Mouse (Mus musculus) limb, embryonic 13.5 days (tissue): ENCODE data around the gene Ebf4. TPM values are rescaled to one million over a fixed set of nuclear protein-coding genes. Genes with fewer than 3 reads are reported as not detected.
A peak's percentile ranks its signal among the peaks of the same experiment; 100 is the strongest.
"Not testable (repeated sequence)": the region's sequence is repeated elsewhere in the genome, so short reads cannot be mapped to it uniquely, and the experiment has no call there.

Experiments used
- ATAC-seq: fragments of 200-750 bp; cut with Nextera tagmentation; 2 replicates; pipeline ENCODE4 v1.8.0; 2017; ENCODE audit warnings: low read depth, moderate number of reproducible peaks, moderate TSS enrichment; ENCODE audit not compliant: low FRiP score
- H3K27ac ChIP-seq: fragments of 300-500 bp; sonication (generic); 2 replicates; pipeline ENCODE4 v1.5.1; 2015; ENCODE audit warnings: inconsistent platforms, mild to moderate bottlenecking, moderate library complexity
- H3K27me3 ChIP-seq: fragments of 300-500 bp; sonication (generic); 2 replicates; pipeline ENCODE4 v1.6.1; 2015; ENCODE audit warnings: mild to moderate bottlenecking, inconsistent platforms
- H3K36me3 ChIP-seq: fragments of 300-500 bp; sonication (generic); 2 replicates; pipeline ENCODE4 v1.6.1; 2015; ENCODE audit warnings: inconsistent platforms, mild to moderate bottlenecking, moderate library complexity
- H3K4me1 ChIP-seq: fragments of 300-500 bp; sonication (generic); 2 replicates; pipeline ENCODE4 v1.6.1; 2015; ENCODE audit warnings: inconsistent platforms
- H3K4me2 ChIP-seq: fragments of 300-500 bp; sonication (generic); replicated peaks from 2 replicates; pipeline ENCODE4 v1.6.1; 2015; ENCODE audit warnings: inconsistent platforms, mild to moderate bottlenecking, moderate library complexity
- H3K4me3 ChIP-seq: fragments of 300-500 bp; sonication (generic); 2 replicates; pipeline ENCODE4 v1.5.1; 2015; ENCODE audit warnings: moderate library complexity, mild to moderate bottlenecking, inconsistent platforms
- H3K9ac ChIP-seq: fragments of 300-500 bp; sonication (generic); 2 replicates; pipeline ENCODE4 v1.6.1; 2015; ENCODE audit warnings: mild to moderate bottlenecking, inconsistent platforms
- H3K9me3 ChIP-seq: fragments of 300-500 bp; sonication (generic); 2 replicates; pipeline ENCODE4 v1.6.1; 2016; ENCODE audit warnings: inconsistent platforms
- WGBS: fragments of 180-500 bp; shearing (Covaris S2); methylation state at CpG from one replicate; pipeline ENCODE4 v1.1.7; 2015; 5-methylcytosine and 5-hydroxymethylcytosine counted together
- polyA plus RNA-seq: library from polyadenylated mRNA; unstranded; fragments of >200 nt; fragmentation: Nextera tagmentation; extraction: Ambion mirVana; gene quantifications from 2 replicates; pipeline ENCODE4 v1.2.1, GENCODE M21; 2015

Ebf4 gene
- polyA plus RNA-seq, 1 experiment from 2014 or later, result 2.9 TPM

DNA sequence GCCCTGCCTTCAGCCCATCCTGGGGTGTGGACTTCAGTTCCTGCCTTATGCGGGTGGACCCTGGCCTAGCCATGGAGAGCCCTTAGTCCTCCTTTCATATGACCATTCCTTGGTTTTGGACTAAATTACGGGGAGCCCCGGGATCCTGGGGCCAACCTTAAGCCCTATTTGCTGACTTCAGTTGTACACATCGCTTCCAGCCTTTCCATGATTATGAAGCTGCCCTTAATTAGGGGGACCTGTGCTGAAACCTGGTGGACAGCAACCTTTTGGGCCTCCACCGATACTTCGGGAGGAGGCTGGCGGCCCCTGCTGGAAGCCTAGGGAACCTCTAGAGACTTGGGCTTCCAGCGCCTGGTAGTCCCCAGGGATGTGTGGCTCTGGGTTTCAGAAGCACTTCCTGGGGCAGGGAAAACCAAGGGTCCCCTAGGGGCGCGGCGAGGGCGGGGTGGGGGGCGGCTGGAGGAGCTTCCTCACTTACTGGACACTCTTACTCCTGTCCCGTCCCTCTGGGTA, 67.6 kb downstream of the Ebf4 start:
- WGBS, result 4% methylated on average over 14 of the region's 14 CpGs
- no peak overlapping the region for H3K9ac ChIP-seq
- peaks cover 97% of the 10 kb centered on the region for H3K27me3 ChIP-seq
- H3K36me3 ChIP-seq, result no peaks in the 10 kb centered on the region
- ATAC-seq, result 0 out of 2 replicates have a peak, but pooled peaks have one; percentile 16
- no peak overlapping the region for H3K4me3 ChIP-seq
- H3K4me1 ChIP-seq, result peaks cover 7% of the 10 kb centered on the region; the same call in 1 of the 2 replicates
- H3K4me2 ChIP-seq, result no peak overlapping the region
- H3K27ac ChIP-seq, result no peak overlapping the region
- no peaks in the 10 kb centered on the region for H3K9me3 ChIP-seq

DNA sequence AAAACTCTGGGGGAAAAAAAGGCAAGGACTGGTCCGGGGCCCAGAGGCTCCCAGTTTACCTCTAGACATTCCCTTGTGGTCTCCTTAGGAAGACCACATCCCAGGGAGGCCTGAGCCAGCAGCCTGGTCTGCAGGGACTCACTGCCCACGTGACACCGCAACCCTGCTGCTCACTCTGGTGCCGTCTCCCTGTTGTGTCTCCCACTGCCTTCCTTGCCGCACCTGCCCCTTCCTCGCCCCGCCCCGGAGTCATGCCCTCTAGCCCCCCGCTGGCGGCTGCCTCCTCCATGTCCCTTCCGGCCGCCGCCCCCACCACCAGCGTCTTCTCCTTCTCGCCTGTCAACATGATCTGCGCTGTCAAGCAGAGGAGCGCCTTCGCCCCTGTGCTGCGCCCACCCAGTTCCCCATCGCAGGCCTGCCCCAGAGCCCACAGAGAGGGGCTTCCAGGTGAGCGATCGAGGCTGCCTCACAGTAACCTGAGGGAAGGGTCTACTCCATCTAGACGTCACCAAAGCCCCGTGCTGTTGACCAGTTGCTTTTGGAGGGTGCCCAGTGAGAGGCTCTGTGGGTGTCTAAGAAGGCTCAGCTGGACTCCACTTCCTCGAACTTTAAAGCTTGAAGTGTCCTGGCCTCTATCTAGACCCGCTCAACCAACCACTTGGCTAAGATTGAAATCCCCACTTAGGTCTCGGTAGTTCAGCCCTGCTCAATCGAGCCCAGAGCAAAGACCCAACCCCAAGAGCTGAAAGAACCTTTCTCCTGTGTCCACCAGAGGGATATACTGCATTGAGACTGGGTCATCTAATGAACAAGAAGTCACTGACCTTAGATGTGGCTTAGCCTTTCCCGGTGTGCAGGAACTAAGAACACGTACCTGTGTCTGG, 70.5 kb downstream of the Ebf4 start:
- 0 out of 2 replicates have a peak, but pooled peaks have one; percentile 9 for ATAC-seq
- Histone ChIP-seq H3K4me1 (peaks cover 7% of the 10 kb centered on the region; the same call in 1 of the 2 replicates), H3K27ac (no peak overlapping the region), H3K4me2 (peak overlapping the region; percentile 65), H3K27me3 (peaks cover 75% of the 10 kb centered on the region), H3K4me3 (peak overlapping the region; percentile 38), H3K36me3 (no peaks in the 10 kb centered on the region), H3K9me3 (no peaks in the 10 kb centered on the region), H3K9ac (peak overlapping the region; percentile 50)
- 6% methylated on average over 29 of the region's 30 CpGs for WGBS

DNA sequence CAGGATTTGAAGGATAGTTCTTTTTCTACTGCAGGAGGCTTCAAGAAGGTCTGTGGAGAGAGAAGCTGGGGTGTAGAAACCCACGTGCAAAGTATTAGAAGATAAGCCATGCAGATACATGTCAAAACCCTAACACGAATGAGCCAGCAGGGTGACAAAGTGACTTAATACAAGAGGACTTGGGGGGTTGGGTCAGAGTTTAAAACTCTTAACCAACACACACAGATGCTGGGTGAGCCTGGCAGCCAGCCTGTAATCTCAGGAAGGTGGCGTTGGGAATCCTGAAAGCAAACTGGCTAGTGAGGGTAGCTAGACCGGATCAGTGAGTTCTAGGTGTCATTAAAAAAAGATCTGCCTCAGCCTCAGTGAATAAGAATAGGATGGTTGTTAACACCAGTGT, 72.4 kb downstream of the Ebf4 start:
- H3K4me3 ChIP-seq, result no peak overlapping the region
- peaks cover 56% of the 10 kb centered on the region for H3K27me3 ChIP-seq
- no peaks in the 10 kb centered on the region for H3K36me3 ChIP-seq
- no peak overlapping the region for H3K27ac ChIP-seq
- no peak for ATAC-seq
- 66% methylated on average over 4 of the region's 4 CpGs for WGBS
- no peak overlapping the region for H3K9ac ChIP-seq
- peaks cover 7% of the 10 kb centered on the region; the same call in 1 of the 2 replicates for H3K4me1 ChIP-seq
- H3K4me2 ChIP-seq, result no peak overlapping the region
- no peaks in the 10 kb centered on the region for H3K9me3 ChIP-seq

DNA sequence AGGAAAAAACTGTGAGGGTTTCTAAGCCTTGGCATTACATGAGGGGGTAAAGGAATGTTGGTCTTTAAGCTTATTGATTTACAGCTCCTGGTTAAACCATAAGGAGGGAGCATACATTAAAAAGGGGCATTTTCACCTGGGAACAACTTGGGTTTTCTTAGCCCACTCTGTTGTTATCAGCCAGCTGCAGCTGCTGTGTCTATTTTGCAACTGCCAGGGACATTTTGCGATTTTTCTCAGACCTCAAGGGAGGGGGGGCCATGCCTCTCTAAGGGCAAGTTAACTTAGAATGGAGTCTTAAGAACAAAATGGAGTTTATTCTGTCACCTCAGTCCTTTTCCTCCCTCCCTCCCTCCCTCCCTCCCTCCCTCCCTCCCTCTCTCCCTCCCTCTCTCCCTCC, 78.1 kb downstream of the Ebf4 start:
- H3K9me3 ChIP-seq, H3K4me1 ChIP-seq, H3K4me2 ChIP-seq, H3K4me3 ChIP-seq, H3K27ac ChIP-seq, H3K27me3 ChIP-seq, ATAC-seq, H3K9ac ChIP-seq, H3K36me3 ChIP-seq: not testable (repeated sequence)
- WGBS, result 29% methylated on average over 1 of the region's 1 CpGs

DNA sequence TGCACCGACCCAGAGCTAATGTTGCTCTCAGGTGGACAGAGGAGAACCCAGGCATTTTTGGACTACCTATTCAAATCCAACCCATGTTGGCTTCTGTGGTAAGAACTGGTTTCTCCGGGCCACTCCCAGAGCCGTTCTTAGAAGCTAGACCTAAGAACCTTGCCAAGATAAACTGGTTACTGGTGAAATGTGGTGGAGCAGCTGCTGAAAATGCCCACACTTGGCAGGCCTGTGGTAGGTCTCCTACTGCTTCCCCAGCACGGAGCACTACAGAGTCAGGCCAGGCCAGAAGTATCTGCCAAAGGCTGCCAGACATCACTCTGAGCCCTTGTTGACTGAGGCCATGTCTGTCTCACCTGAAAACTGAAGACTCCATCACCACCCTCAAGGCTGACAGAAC, 80.0 kb downstream of the Ebf4 start:
- Histone ChIP-seq H3K27me3 (0 out of 2 replicates have a peak, but pooled peaks cover 3% of the 10 kb centered on the region), H3K4me3 (no peak overlapping the region), H3K27ac (no peak overlapping the region), H3K4me2 (no peak overlapping the region), H3K9me3 (no peaks in the 10 kb centered on the region), H3K9ac (no peak overlapping the region), H3K36me3 (no peaks in the 10 kb centered on the region), H3K4me1 (no peaks in the 10 kb centered on the region)
- 68% methylated on average over 4 of the region's 4 CpGs for WGBS
- no peak for ATAC-seq

DNA sequence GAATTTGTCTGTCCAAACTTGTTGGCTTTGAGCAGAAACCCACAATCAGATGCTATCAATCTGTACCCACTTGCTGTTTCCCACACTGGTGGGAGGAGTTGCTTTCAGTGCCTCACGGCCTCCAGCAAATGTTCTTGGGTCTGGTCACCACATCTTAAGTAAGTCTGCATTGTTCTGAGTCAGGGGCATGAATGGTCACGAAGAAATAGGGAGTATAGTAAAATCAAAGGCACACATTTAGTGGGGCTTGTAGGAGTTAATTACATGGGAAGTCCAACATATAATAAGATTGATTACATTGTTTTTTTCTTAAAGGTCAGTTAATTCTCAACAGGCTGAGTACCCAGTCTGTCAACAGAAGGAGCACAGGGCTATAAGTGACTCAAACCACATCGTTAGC, 88.2 kb downstream of the Ebf4 start:
- H3K27ac ChIP-seq, result no peak overlapping the region
- H3K9me3 ChIP-seq, result no peaks in the 10 kb centered on the region
- no peak overlapping the region for H3K4me3 ChIP-seq
- H3K4me2 ChIP-seq, result no peak overlapping the region
- no peaks in the 10 kb centered on the region for H3K4me1 ChIP-seq
- H3K9ac ChIP-seq, result no peak overlapping the region
- no peak for ATAC-seq
- 0 out of 2 replicates have a peak, but pooled peaks cover 3% of the 10 kb centered on the region for H3K27me3 ChIP-seq
- WGBS, result 36% methylated on average over 3 of the region's 3 CpGs
- H3K36me3 ChIP-seq, result no peaks in the 10 kb centered on the region

DNA sequence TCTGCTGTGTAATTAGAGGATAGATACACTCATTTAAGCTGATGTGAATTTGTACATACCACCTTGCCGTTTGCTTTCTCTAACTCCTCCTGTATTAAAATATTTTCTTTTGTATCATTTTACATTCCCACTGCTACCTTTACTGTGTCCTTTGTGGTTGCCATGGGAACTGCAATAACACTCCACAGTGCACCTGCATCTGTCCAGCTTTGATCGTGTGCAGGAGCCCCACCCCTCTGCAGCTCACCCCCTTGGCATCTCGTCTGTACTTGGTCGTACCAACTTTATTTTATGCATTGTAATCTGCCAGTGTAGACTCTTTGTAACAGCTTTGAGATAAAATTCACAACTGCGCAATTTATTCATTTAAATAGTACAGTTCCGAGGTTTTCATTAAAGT, 88.9 kb downstream of the Ebf4 start:
- H3K4me2 ChIP-seq, result no peak overlapping the region
- H3K36me3 ChIP-seq, result no peaks in the 10 kb centered on the region
- no peak for ATAC-seq
- H3K27me3 ChIP-seq, result 0 out of 2 replicates have a peak, but pooled peaks cover 3% of the 10 kb centered on the region
- 57% methylated on average over 6 of the region's 6 CpGs for WGBS
- no peak overlapping the region for H3K27ac ChIP-seq
- H3K9me3 ChIP-seq, result no peaks in the 10 kb centered on the region
- H3K9ac ChIP-seq, result no peak overlapping the region
- H3K4me1 ChIP-seq, result no peaks in the 10 kb centered on the region
- H3K4me3 ChIP-seq, result no peak overlapping the region

DNA sequence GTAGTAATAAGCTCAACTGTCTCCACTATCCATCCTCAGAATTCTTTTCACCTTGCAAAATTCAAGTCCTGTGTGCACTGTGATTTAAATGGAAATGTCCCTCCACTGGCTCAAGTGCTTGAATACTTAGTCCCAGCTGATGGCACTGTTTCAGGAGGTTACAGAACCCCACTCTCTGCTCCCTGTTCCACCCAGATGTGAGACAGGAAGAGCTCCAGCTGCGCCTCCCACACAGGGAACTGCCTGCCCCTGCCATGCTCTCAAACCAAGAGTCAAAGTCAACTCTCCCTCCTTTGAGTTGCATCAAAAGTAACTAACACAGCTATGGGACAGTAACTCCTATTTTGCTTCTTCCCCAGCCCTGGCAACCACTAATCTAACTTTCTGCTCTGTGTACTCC, 91.2 kb downstream of the Ebf4 start:
- Histone ChIP-seq H3K9me3 (no peaks in the 10 kb centered on the region), H3K4me2 (no peak overlapping the region), H3K27me3 (no peaks in the 10 kb centered on the region), H3K4me1 (no peaks in the 10 kb centered on the region), H3K9ac (no peak overlapping the region), H3K4me3 (no peak overlapping the region), H3K36me3 (peaks cover 11% of the 10 kb centered on the region), H3K27ac (no peak overlapping the region)
- 62% methylated on average over 1 of the region's 1 CpGs for WGBS
- no peak for ATAC-seq

DNA sequence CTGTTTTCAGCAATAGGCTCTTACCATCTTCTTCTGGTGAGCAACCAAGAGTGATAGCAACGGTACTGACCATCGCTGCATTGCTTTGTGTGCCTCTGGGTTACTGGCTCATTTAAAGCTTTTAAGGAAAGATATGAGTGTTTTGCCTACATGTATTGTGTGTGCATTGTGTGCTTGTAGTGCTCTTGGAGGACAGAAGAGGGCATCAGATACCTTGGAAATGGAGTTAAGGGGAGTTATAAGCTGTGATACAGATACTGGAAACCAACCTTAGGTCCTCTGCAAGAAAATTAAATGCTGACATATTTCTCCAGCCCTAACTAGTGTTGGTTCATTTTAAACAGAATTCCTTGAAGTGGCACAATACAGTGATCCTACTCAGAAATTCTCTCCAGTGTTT, 93.8 kb downstream of the Ebf4 start:
- Histone ChIP-seq H3K27me3 (no peaks in the 10 kb centered on the region), H3K9ac (no peak overlapping the region), H3K4me3 (no peak overlapping the region), H3K9me3 (no peaks in the 10 kb centered on the region), H3K36me3 (peaks cover 33% of the 10 kb centered on the region), H3K4me2 (no peak overlapping the region), H3K4me1 (no peaks in the 10 kb centered on the region), H3K27ac (no peak overlapping the region)
- 85% methylated on average over 2 of the region's 2 CpGs for WGBS
- no peak for ATAC-seq

DNA sequence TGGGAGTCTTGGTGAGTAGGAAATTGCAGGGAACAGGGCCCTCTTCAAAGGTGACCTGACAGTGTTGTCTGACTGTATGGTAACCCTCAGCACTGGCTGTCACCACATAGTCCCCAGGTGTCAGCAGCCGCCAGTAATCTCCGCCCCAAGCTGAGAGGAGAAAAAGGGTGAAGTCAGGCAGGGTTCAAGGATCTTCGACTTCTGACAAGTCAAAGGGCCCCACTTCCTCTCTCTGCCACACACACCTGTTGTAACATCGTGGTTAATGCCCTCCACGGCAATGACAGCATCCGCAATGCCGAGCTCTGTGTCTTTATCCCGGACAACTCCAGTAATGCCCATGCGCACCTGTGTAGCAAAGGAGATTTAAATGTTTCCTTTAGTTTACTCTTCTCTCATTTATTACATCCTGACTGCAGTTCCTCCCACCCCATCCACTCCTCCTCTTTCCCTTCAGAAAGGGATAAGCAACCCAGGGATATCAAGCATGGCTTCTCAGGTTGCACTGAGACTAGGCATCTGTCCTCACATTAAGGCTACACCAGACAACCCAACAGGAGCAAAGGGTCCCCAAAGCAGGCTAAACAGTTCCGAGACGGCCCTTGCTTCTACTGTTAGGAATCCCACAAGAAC, 96.1 kb downstream of the Ebf4 start:
- peaks cover 13% of the 10 kb centered on the region for H3K4me1 ChIP-seq
- no peak overlapping the region for H3K9ac ChIP-seq
- ATAC-seq, result no peak
- no peak overlapping the region for H3K4me2 ChIP-seq
- H3K27me3 ChIP-seq, result no peaks in the 10 kb centered on the region
- H3K9me3 ChIP-seq, result no peaks in the 10 kb centered on the region
- H3K27ac ChIP-seq, result no peak overlapping the region
- 79% methylated on average over 11 of the region's 11 CpGs for whole genome bisulfite sequencing
- no peak overlapping the region for H3K4me3 ChIP-seq
- H3K36me3 ChIP-seq, result peaks cover 55% of the 10 kb centered on the region

DNA sequence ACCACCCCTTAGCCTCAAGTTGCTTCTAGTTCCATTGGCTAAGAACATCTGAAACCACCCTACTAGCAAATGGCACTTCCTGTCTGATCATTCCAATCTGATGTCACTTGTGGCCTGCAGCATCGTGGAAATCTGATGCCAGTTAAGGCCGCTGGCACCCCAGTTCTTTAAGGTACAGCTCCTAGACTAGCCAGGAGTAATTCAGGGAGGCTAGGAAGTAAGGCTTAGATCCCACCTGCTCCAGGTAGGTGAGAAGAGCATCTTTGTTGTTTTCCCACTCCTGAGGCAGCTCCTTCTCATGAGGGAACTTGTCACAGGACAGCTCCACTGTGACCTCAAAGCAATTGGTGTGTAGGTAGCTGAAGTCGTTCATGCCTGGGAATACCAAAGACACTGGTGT, 97.9 kb downstream of the Ebf4 start:
- Histone ChIP-seq H3K9ac (no peak overlapping the region), H3K4me3 (no peak overlapping the region), H3K27ac (no peak overlapping the region), H3K9me3 (no peaks in the 10 kb centered on the region), H3K4me1 (peaks cover 23% of the 10 kb centered on the region), H3K36me3 (peaks cover 55% of the 10 kb centered on the region), H3K4me2 (no peak overlapping the region), H3K27me3 (no peaks in the 10 kb centered on the region)
- ATAC-seq, result no peak
- 87% methylated on average over 3 of the region's 3 CpGs for WGBS

DNA sequence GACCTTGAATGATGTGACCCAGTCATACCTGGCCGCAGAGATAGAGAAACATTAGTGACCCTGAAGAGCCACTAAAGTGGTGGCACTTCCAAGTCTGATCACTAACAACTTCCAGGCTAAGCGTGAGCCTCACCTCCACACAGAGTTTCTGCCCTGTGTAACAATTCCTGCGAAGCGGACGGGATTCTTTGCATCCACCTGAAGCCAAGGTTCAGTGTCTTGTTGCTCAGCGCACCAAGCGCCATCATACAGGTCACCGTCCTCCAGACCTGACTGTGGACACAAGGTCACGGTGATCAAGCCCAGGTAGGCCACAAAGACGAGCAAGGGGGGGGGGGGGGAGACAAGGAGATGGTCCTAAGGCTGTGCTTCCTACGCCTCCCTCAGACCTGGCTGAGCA, 100.7 kb downstream of the Ebf4 start:
- H3K9ac ChIP-seq, result peak overlapping the region; percentile 90

More for the DNA sequence above, 100.7 kb downstream of the Ebf4 start:
- H3K4me1 ChIP-seq, result peaks cover 32% of the 10 kb centered on the region
- no peak overlapping the region for H3K27ac ChIP-seq
- H3K4me2 ChIP-seq, result peak overlapping the region; percentile 85
- H3K36me3 ChIP-seq, result peaks cover 49% of the 10 kb centered on the region
- no peaks in the 10 kb centered on the region for H3K9me3 ChIP-seq
- 92% methylated on average over 11 of the region's 11 CpGs for WGBS
- ATAC-seq, result no peak
- H3K27me3 ChIP-seq, result no peaks in the 10 kb centered on the region
- H3K4me3 ChIP-seq, result no peak overlapping the region
